Mouse (Mus musculus): ENCODE measurements around the gene Ibsp.

The Ibsp gene

GRCm38 (mm10) chr5:104342881-104343280 is 43.9 kb downstream of the Ibsp start:
- DNase-seq (ENCODE audit: low read depth, low spot score), result no peak

GRCm38 (mm10) chr5:104344526-104345240 is 45.7 kb downstream of the Ibsp start:
- peak; percentile 20 for DNase-seq (ENCODE audit: low read depth, low spot score)

- DNase-seq (ENCODE audit: low read depth, low spot score), result no peak
These were observed 46.3 kb downstream of the Ibsp start for GRCm38 (mm10) chr5:104345241-104345630.

GRCm38 (mm10) chr5:104351041-104351440 is 52.1 kb downstream of the Ibsp start:
- DNase-seq (ENCODE audit: low read depth, low spot score), result no peak

- no peak for DNase-seq (ENCODE audit: low read depth, low spot score)
These were observed 52.9 kb downstream of the Ibsp start for GRCm38 (mm10) chr5:104351874-104352273.

GRCm38 (mm10) chr5:104357575-104357974 is 58.6 kb downstream of the Ibsp start:
- DNase-seq (ENCODE audit: low read depth, low spot score), result no peak

- no peak for DNase-seq (ENCODE audit: low read depth, low spot score)
These were observed 59.6 kb downstream of the Ibsp start for GRCm38 (mm10) chr5:104358592-104358991.

- peak; percentile 72 for DNase-seq (ENCODE audit: low read depth, low spot score)
These were observed 60.3 kb downstream of the Ibsp start for GRCm38 (mm10) chr5:104359257-104359656.
